Mouse (Mus musculus) erythroblast, embryonic 14.5 days (primary cell): Measurements from ENCODE around the gene Olfr1228. TPM values are rescaled to one million over a fixed set of nuclear protein-coding genes. Genes with fewer than 3 reads are reported as not detected.

Source experiments
- H3K27me3 ChIP-seq: 2 replicates; pipeline ENCODE4 v1.6.1; 2012; ENCODE audit warnings: inconsistent platforms; ENCODE audit not compliant: control insufficient read depth
- H3K36me3 ChIP-seq: 2 replicates; pipeline ENCODE4 v1.6.1; 2012; ENCODE audit warnings: mild to moderate bottlenecking, inconsistent platforms; ENCODE audit not compliant: control insufficient read depth
- H3K4me1 ChIP-seq: 2 replicates; pipeline ENCODE4 v1.6.1; 2012; ENCODE audit warnings: inconsistent platforms; ENCODE audit not compliant: control insufficient read depth
- H3K4me3 ChIP-seq: replicated peaks from 2 replicates; pipeline ENCODE3; 2012; ENCODE audit warnings: moderate library complexity, mild to moderate bottlenecking, inconsistent platforms
- H3K9me3 ChIP-seq: 2 replicates; pipeline ENCODE4 v1.6.1; 2012; ENCODE audit warnings: low read length, inconsistent platforms, mixed read lengths; ENCODE audit not compliant: control insufficient read depth
- GATA1 ChIP-seq: IDR thresholded peaks from 2 replicates; pipeline ENCODE4 v1.6.1; 2012; ENCODE audit warnings: low read length, inconsistent platforms, mixed read lengths
- TAL1 ChIP-seq: IDR thresholded peaks from 3 replicates; pipeline ENCODE4 v1.6.1; 2012; ENCODE audit warnings: low read length, inconsistent platforms, mixed read lengths
- polyA plus RNA-seq: library from polyadenylated mRNA; stranded (reverse); fragments of >175 nt; gene quantifications from 2 replicates; pipeline ENCODE4 v1.2.3, GENCODE M21; 2012

Olfr1228 gene
- polyA plus RNA-seq = not detected in 2 replicates

GRCm38 (mm10) chr2:89253962-89254361 lies at the start of gene Olfr1228:
Olfr1228 (minus strand) TSS chr2:89254062.
- no peak within 1 kb of the TSS for H3K4me3 ChIP-seq
- H3K9me3 ChIP-seq = no peaks in the 10 kb centered on the region
- TF ChIP-seq GATA1 (no peak), TAL1 (no peak)
- no peaks in the 10 kb centered on the region for H3K27me3 ChIP-seq
- no peaks in the 10 kb centered on the region for H3K36me3 ChIP-seq
- H3K4me1 ChIP-seq = no peaks in the 10 kb centered on the region

GRCm38 (mm10) chr2:89297168-89297567 lies 43.3 kb upstream of the Olfr1228 start, which contains the start of gene Olfr1230:
Olfr1230 (minus strand) TSS chr2:89297268.
- H3K9me3 ChIP-seq = 0 out of 2 replicates have a peak, but pooled peaks cover 2% of the 10 kb centered on the region

DNA sequence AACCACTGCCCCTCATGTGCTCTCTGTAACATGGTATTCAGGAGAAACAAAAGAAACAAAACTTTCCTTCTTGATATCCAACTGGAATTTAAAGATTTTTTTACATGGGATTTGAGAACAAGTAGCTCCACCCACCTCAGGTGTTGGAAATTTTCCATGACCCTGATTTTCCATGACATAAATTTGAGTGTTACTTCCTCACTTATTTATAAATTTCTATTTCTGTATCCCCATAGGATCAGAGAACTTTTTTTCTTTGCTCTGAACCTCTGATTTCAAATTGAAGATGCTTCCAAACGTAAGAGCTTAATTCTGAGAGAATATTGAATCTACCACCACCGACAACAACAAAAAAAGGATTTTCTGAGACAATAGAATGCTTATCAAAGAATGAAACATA lies 34.1 kb upstream of the Olfr1228 start, which contains the start of gene Olfr1229:
Gene Olfr1229, minus strand, starts transcription at position 101 of the 400 bp plus-strand sequence.
- H3K9me3 ChIP-seq = no peaks in the 10 kb centered on the region
- no peaks in the 10 kb centered on the region for H3K36me3 ChIP-seq
- no peaks in the 10 kb centered on the region for H3K4me1 ChIP-seq
- TF ChIP-seq GATA1 (no peak), TAL1 (no peak)
- H3K27me3 ChIP-seq = no peaks in the 10 kb centered on the region
- H3K4me3 ChIP-seq = no peak within 1 kb of the TSS

More at GRCm38 (mm10) chr2:89297168-89297567, 43.3 kb upstream of the Olfr1228 start, which contains the start of gene Olfr1230:
- H3K36me3 ChIP-seq = no peaks in the 10 kb centered on the region
- no peaks in the 10 kb centered on the region for H3K27me3 ChIP-seq
- no peak for TF ChIP-seq GATA1
- no peak for TF ChIP-seq TAL1
- H3K4me1 ChIP-seq = no peaks in the 10 kb centered on the region
- H3K4me3 ChIP-seq = no peak within 1 kb of the TSS

GRCm38 (mm10) chr2:89199948-89200347 lies 53.9 kb downstream of the Olfr1228 start, which contains the start of gene Olfr1226:
Olfr1226 (minus strand) TSS chr2:89200048.
- Histone ChIP-seq H3K36me3 (no peaks in the 10 kb centered on the region), H3K4me3 (no peak within 1 kb of the TSS), H3K27me3 (no peaks in the 10 kb centered on the region), H3K4me1 (no peaks in the 10 kb centered on the region), H3K9me3 (no peaks in the 10 kb centered on the region)
- TF ChIP-seq TAL1 (no peak), GATA1 (no peak)

Other genes with a start within 250 kb of the Olfr1228 start
- not detected in 2 replicates for gene Olfr1215, start 247.1 kb downstream of the Olfr1228 start, polyA plus RNA-seq
- not detected in 2 replicates for gene Olfr1216, start 235.7 kb downstream of the Olfr1228 start, polyA plus RNA-seq
- gene Olfr1217, start 222.0 kb downstream of the Olfr1228 start, polyA plus RNA-seq = not detected in 2 replicates
- gene Olfr1218, start 192.9 kb downstream of the Olfr1228 start, polyA plus RNA-seq = not detected in 2 replicates
- gene Olfr1219, start 170.5 kb downstream of the Olfr1228 start, polyA plus RNA-seq = not detected in 2 replicates
- not detected in 2 replicates for gene Olfr1220, start 147.2 kb downstream of the Olfr1228 start, polyA plus RNA-seq
- not detected in 2 replicates for gene Olfr1221, start 136.8 kb downstream of the Olfr1228 start, polyA plus RNA-seq
- gene Olfr1222, start 121.0 kb downstream of the Olfr1228 start, polyA plus RNA-seq = not detected in 2 replicates
- not detected in 2 replicates for gene Olfr1223, start 102.5 kb downstream of the Olfr1228 start, polyA plus RNA-seq
- not detected in 2 replicates for gene Olfr1224-ps1, start 90.0 kb downstream of the Olfr1228 start, polyA plus RNA-seq
- gene Olfr1225, start 79.4 kb downstream of the Olfr1228 start, polyA plus RNA-seq = not detected in 2 replicates
- not detected in 2 replicates for gene Olfr1226, start 54.0 kb downstream of the Olfr1228 start, polyA plus RNA-seq
- not detected in 2 replicates for gene Olfr1229, start 34.0 kb upstream of the Olfr1228 start, polyA plus RNA-seq
- not detected in 2 replicates for gene Olfr1230, start 43.2 kb upstream of the Olfr1228 start, polyA plus RNA-seq
- not detected in 2 replicates for gene Olfr1231, start 53.0 kb upstream of the Olfr1228 start, polyA plus RNA-seq
- not detected in 2 replicates for gene Olfr1232, start 75.6 kb upstream of the Olfr1228 start, polyA plus RNA-seq
- gene Olfr1233, start 88.3 kb upstream of the Olfr1228 start, polyA plus RNA-seq = not detected in 2 replicates
- not detected in 2 replicates for gene Olfr1234, start 110.8 kb upstream of the Olfr1228 start, polyA plus RNA-seq
- not detected in 2 replicates for gene Olfr1238, start 155.6 kb upstream of the Olfr1228 start, polyA plus RNA-seq
- gene Olfr1239, start 166.3 kb upstream of the Olfr1228 start, polyA plus RNA-seq = not detected in 2 replicates
- not detected in 2 replicates for gene Olfr1240, start 188.9 kb upstream of the Olfr1228 start, polyA plus RNA-seq
- not detected in 2 replicates for gene Olfr1241, start 233.1 kb upstream of the Olfr1228 start, polyA plus RNA-seq
- gene Olfr1242, start 244.3 kb upstream of the Olfr1228 start, polyA plus RNA-seq = not detected in 2 replicates